Mouse (Mus musculus) stomach, embryonic 15.5 days (tissue): ENCODE measurements around the gene Adap2. TPM values are rescaled to one million over a fixed set of nuclear protein-coding genes. Genes with fewer than 3 reads are reported as not detected.

Source experiments
- ATAC-seq: fragments of 200-750 bp; cut with Nextera tagmentation; 2 replicates; pipeline ENCODE4 v1.8.0; 2017; ENCODE audit warnings: low read depth, moderate number of reproducible peaks, moderate TSS enrichment; ENCODE audit not compliant: insufficient read depth, low FRiP score
- H3K27ac ChIP-seq: fragments of 300-500 bp; sonication (generic); 2 replicates; pipeline ENCODE4 v1.5.1; 2015; ENCODE audit warnings: mild to moderate bottlenecking, inconsistent platforms
- H3K27me3 ChIP-seq: fragments of 300-500 bp; sonication (generic); replicated peaks from 2 replicates; pipeline ENCODE4 v1.6.1; 2015; ENCODE audit warnings: inconsistent platforms
- H3K36me3 ChIP-seq: fragments of 300-500 bp; sonication (generic); 2 replicates; pipeline ENCODE4 v1.6.1; 2015; ENCODE audit warnings: inconsistent platforms
- H3K4me1 ChIP-seq: fragments of 300-500 bp; sonication (generic); 2 replicates; pipeline ENCODE4 v1.6.1; 2015; ENCODE audit warnings: inconsistent platforms
- H3K4me2 ChIP-seq: fragments of 300-500 bp; sonication (generic); 2 replicates; pipeline ENCODE4 v1.6.1; 2015; ENCODE audit warnings: mild to moderate bottlenecking, inconsistent platforms
- H3K4me3 ChIP-seq: fragments of 300-500 bp; sonication (generic); replicated peaks from 2 replicates; pipeline ENCODE4 v1.5.1; 2015; ENCODE audit warnings: inconsistent platforms
- H3K9ac ChIP-seq: fragments of 300-500 bp; sonication (generic); 2 replicates; pipeline ENCODE4 v1.6.1; 2015; ENCODE audit warnings: inconsistent platforms
- H3K9me3 ChIP-seq: fragments of 300-500 bp; sonication (generic); 2 replicates; pipeline ENCODE4 v1.6.1; 2016; ENCODE audit warnings: inconsistent platforms
- WGBS: fragments of 180-500 bp; shearing (Covaris S2); methylation state at CpG from one replicate; pipeline ENCODE4 v1.1.7; 2015; 5-methylcytosine and 5-hydroxymethylcytosine counted together
- polyA plus RNA-seq: library from polyadenylated mRNA; unstranded; fragments of >200 nt; fragmentation: Nextera tagmentation; extraction: Ambion mirVana; gene quantifications from 2 replicates; pipeline ENCODE4 v1.2.1, GENCODE M21; 2015

Adap2 gene
- polyA plus RNA-seq, 1 experiment from 2014 or later = 4.2 TPM

DNA sequence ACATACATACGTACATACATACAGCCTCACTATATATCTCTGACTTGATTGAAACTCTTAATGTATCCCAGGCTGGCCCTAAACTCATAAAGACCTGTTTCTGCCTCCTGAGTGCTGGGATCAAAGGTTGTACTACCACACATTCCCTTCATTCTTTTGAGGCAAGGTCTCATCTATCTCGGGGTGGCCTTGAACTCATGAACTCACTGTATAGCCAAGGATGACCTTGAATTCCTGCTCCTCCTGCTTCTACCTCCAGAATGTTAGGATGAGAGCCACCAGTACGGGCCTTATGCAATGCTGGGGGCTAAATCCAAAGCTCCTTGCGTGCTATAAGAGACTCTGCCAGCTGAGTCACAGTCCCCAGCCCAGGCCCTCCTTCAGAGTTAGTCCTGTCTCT lies 7.1 kb downstream of the Adap2 start:
- Histone ChIP-seq H3K4me2 (no peak overlapping the region), H3K9me3 (no peaks in the 10 kb centered on the region), H3K4me1 (no peaks in the 10 kb centered on the region), H3K27me3 (no peaks in the 10 kb centered on the region), H3K36me3 (no peaks in the 10 kb centered on the region), H3K27ac (no peak overlapping the region), H3K9ac (no peak overlapping the region), H3K4me3 (no peak overlapping the region)
- WGBS = 75% methylated on average over 4 of the region's 4 CpGs
- ATAC-seq = no peak

DNA sequence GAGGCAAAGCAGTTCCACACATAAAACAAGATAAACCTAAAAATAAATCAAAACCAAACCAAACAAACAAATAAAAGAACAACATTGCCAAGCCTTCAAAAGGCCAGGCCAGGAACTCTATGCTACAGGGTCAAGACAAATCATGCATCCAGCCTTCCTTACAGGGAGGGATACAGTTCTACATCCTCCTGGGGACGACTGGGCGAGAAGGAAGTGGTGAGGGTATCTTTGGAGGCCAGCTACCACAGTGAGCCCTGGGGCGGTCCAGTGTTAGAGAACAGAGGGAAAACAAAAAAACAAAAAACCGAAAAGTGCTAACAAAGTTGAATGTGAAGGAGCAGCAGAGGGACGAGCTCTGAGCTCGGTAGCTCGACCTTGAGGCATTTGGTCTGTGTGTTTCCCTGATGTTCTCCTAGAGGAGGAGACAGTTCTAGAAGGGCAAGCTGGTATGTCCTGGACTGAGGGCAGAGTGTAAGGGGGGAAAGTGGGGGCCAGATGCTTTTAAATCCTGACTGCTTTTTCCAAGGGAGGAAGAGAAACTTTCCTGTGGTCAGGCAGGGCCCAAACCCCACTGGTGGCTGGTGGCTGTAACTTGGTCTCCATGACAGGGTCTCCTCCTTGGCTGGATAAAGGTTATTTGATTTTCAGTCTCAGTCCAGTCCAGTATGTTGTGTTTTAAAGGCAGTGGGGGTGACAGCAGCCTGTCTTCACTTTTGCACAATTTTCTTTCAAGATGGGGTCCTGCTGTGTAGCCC lies 9.6 kb downstream of the Adap2 start:
- no peak for ATAC-seq
- Histone ChIP-seq H3K9me3 (no peaks in the 10 kb centered on the region), H3K27me3 (no peaks in the 10 kb centered on the region), H3K9ac (no peak overlapping the region), H3K36me3 (no peaks in the 10 kb centered on the region), H3K4me2 (no peak overlapping the region), H3K4me3 (no peak overlapping the region), H3K27ac (no peak overlapping the region), H3K4me1 (no peaks in the 10 kb centered on the region)
- WGBS = 64% methylated on average over 7 of the region's 7 CpGs

DNA sequence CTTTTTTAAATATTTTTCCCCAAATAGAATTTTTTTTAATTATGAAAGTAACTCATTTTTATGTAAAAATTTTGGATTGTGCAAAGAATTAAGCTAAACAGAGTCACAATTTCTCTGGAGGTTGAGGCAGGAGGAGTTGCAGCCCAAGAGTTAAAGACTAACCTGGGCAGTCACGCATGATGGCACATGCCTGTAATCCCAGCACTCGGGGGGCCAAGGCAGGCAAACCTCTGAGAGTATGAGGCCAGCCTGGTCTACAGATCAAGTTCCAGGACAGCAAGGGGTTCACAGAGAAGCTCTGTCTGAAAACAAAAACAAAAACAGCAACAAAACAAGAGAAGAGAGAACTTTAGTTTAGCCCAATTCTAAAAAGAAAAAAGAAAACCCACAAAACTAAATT lies 10.3 kb downstream of the Adap2 start:
- no peak overlapping the region for H3K4me3 ChIP-seq
- H3K36me3 ChIP-seq = no peaks in the 10 kb centered on the region
- no peaks in the 10 kb centered on the region for H3K27me3 ChIP-seq
- no peaks in the 10 kb centered on the region for H3K9me3 ChIP-seq
- no peak overlapping the region for H3K27ac ChIP-seq
- H3K4me2 ChIP-seq = no peak overlapping the region
- ATAC-seq = no peak
- no peak overlapping the region for H3K9ac ChIP-seq
- WGBS = 66% methylated on average over 2 of the region's 2 CpGs
- H3K4me1 ChIP-seq = no peaks in the 10 kb centered on the region

DNA sequence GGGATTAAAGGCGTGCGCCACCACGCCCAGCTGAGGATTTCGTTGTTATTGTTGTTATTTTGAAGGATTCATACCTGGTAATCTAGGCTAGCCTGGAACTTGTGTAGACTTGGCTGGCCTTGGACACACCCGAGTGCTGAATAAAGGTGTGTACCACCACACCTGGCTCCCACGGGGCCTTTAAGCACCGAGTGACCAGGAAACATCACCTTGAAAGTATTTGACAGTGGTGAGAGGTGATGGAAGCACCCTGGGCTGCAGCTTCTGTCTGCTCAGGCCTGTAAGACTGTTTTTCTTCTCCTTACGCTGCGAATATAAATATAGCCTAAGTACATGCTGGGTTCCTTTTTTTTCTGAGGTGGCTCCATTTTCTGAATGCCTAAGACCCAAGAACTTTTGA lies 14.2 kb downstream of the Adap2 start:
- no peak overlapping the region for H3K4me2 ChIP-seq
- H3K4me3 ChIP-seq = no peak overlapping the region
- no peaks in the 10 kb centered on the region for H3K4me1 ChIP-seq
- no peak overlapping the region for H3K9ac ChIP-seq
- WGBS = 85% methylated on average over 9 of the region's 9 CpGs
- H3K36me3 ChIP-seq = no peaks in the 10 kb centered on the region
- no peak for ATAC-seq
- H3K9me3 ChIP-seq = no peaks in the 10 kb centered on the region
- no peaks in the 10 kb centered on the region for H3K27me3 ChIP-seq
- no peak overlapping the region for H3K27ac ChIP-seq

DNA sequence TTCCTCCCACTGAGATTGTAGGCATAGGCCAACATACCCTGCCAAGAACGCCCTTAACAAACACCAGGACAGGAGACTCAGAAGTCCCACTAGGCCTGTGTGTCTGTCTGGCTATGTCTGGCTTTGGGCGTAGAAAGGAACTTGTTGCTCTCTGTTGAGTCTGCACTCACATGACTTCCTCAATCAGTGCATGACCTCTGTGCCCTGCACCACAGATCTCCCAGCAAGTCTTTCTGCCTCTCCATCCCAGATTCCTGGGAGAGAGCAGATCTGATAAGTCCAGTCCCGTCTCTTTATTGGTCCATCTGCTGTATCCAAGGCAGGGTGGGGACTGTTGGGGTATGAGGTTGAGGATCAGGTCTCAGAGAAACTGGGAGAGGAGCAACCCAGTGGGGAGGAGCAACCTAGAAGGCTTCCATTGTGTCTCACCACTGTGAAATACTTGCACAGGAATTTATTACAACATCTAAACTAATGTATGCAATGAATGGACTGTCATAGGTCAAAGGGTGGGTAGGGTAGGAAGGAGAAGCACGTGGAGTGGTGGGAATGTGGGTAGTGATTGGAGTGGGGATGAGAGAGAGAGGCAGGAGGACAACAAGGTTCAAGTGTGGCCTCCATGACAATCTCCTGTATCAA lies 14.8 kb downstream of the Adap2 start:
- Histone ChIP-seq H3K27me3 (no peaks in the 10 kb centered on the region), H3K4me3 (no peak overlapping the region), H3K36me3 (no peaks in the 10 kb centered on the region), H3K9me3 (no peaks in the 10 kb centered on the region), H3K9ac (no peak overlapping the region), H3K27ac (no peak overlapping the region), H3K4me2 (no peak overlapping the region), H3K4me1 (no peaks in the 10 kb centered on the region)
- no peak for ATAC-seq
- 65% methylated on average over 4 of the region's 4 CpGs for WGBS

DNA sequence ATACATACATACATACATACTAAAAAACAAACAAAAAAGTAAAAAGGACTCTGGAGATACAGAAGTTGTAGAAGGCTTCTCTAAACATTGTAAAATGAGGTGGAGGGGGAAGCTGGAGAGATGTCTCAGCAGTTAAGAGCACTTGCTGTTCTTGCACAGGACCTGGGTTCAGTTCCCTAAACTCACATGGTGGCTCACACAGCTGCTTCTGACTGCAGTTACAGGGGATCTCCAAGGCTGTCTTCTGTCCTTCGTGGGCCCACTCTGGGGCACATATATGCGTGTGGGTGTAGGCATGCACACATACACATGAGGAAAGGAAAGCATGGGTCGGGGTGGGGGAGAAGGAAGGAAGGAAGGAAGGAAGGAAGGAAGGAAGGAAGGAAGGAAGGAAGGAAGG lies 15.7 kb downstream of the Adap2 start:
- Histone ChIP-seq H3K27ac (no peak overlapping the region), H3K36me3 (no peaks in the 10 kb centered on the region), H3K9ac (no peak overlapping the region), H3K4me1 (no peaks in the 10 kb centered on the region), H3K4me3 (no peak overlapping the region), H3K9me3 (no peaks in the 10 kb centered on the region), H3K27me3 (no peaks in the 10 kb centered on the region), H3K4me2 (no peak overlapping the region)
- ATAC-seq = no peak
- 82% methylated on average over 3 of the region's 3 CpGs for WGBS

DNA sequence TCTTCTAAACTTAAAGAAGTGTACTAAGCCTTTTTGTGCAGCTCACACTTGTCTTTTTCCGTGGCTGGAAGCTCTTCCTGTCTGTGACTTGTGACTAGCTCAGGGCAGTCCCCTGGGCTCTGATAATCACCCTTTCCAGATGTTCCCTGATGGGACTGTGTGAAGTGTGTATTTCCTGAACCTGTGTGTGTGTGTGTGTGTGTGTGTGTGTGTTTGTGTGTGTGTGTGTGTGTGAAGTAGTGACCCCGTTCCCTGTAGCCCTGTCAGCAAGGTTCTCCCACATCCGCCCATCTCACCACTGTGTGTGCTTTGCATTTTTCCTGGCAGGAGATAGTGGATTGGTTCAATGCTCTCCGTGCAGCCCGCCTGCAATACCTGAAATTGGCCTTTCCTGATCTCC lies 16.4 kb downstream of the Adap2 start:
- no peaks in the 10 kb centered on the region for H3K9me3 ChIP-seq
- H3K4me1 ChIP-seq = no peaks in the 10 kb centered on the region
- H3K36me3 ChIP-seq = no peaks in the 10 kb centered on the region
- ATAC-seq = no peak
- no peaks in the 10 kb centered on the region for H3K27me3 ChIP-seq
- no peak overlapping the region for H3K4me2 ChIP-seq
- no peak overlapping the region for H3K27ac ChIP-seq
- WGBS = 53% methylated on average over 5 of the region's 5 CpGs
- no peak overlapping the region for H3K4me3 ChIP-seq
- no peak overlapping the region for H3K9ac ChIP-seq

DNA sequence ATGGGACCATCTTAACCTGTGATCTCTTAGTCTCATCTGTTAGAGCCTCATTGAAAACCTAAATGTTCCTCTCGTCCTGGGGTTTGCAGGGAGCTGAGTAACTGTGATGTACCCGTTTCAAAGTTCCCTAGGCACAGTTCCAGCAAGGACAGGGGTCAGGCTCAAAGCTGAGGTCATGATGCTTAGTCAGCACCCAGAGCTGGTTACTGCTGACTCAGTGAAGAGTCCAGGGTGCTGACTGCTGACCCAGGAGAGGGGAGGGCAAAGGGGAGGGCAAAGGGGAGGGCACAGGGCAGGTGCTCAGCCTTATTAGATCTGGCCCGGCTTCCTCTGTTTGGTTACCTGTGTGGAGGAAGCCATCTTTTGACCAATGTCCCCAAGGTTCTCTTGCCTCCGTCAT lies 18.0 kb downstream of the Adap2 start:
- WGBS = 58% methylated on average over 4 of the region's 4 CpGs
- no peak overlapping the region for H3K27ac ChIP-seq
- no peaks in the 10 kb centered on the region for H3K27me3 ChIP-seq
- H3K9ac ChIP-seq = no peak overlapping the region
- no peak overlapping the region for H3K4me3 ChIP-seq
- no peak for ATAC-seq
- no peaks in the 10 kb centered on the region for H3K9me3 ChIP-seq
- no peaks in the 10 kb centered on the region for H3K4me1 ChIP-seq
- no peaks in the 10 kb centered on the region for H3K36me3 ChIP-seq
- H3K4me2 ChIP-seq = no peak overlapping the region

DNA sequence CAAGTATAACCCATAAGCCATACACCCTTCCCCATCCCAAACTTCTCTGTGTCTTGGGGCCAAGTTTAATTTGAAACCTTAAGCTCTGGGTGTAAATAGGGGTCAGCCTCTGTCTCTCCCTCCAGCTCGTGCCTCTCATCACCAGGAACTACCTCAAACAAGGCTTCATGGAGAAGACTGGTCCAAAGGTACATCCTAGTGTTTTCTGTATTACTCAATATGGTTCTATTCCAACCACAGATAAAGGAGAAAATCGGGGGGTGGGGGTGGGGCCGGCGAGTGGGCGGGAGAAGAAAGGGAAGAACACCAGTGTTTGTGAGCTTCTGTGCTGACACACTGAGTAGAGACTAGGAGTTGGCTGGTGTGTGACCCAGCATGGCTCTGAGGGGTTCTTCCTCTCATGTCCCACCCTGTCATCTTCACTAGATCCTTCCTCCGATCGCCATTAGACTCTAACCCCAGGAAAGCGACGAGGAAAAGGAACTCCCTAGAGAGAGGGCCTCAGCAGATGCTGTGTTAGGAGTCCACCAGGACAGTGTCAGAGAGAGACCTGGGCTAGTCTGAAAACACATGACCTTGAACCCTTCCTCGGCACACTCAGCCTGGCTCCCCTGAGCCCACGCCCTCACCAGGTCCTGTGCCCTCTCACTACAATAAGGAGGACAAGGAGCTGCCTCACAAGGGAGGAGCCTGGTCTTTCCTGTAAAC lies 20.2 kb downstream of the Adap2 start:
- Histone ChIP-seq H3K27me3 (no peaks in the 10 kb centered on the region), H3K36me3 (no peaks in the 10 kb centered on the region), H3K27ac (no peak overlapping the region), H3K9ac (no peak overlapping the region), H3K9me3 (no peaks in the 10 kb centered on the region), H3K4me2 (no peak overlapping the region), H3K4me3 (no peak overlapping the region), H3K4me1 (no peaks in the 10 kb centered on the region)
- 74% methylated on average over 11 of the region's 11 CpGs for WGBS
- ATAC-seq = no peak

DNA sequence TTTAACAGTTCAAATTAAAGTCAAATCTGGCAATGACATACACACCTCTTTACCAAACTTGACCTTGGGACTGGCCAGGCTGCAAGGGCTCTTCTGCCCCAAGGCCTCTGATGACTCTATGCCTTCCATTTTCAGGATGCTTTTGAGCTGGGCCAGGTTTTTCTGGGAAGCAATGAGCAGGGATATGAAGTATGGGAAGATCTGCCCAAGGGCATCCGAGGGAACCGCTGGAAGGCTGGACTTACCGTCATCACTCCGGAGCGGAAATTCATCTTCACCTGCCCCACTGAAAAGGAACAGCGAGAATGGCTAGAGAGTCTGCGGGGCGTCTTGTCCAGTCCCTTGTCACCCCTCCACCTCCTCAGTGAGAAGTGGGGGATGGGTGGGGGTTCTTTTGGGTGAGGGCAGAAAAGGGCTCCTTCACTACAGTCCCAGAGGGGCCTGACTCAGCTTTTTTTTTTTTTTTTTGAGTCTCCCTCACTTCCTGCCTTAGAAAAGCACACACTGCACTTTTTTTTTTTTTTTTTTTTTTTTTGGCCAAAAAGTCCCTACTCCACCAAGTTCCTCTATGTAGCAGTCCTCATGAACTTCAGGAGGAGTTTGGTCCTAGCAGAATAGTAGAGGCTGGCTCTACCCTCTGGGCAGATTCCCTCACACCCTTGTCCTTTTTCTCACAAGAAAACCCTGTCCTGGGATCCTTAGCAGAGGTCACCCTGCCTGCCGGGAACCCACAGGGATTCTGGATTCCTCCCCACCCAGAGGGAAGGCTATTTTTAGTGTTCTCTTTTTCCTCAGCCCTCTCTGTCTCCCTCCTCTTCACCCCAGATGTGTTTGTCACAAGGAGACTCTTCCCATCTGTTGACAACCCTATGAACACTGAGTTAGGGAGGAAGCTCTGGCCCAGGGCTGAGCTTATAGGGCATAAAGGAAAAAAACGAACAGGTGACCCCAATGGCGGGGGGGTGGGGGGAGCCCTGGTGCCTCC lies 23.3 kb downstream of the Adap2 start:
- no peak for ATAC-seq
- no peak overlapping the region for H3K4me3 ChIP-seq
- H3K9me3 ChIP-seq = no peaks in the 10 kb centered on the region
- no peaks in the 10 kb centered on the region for H3K27me3 ChIP-seq
- no peaks in the 10 kb centered on the region for H3K36me3 ChIP-seq
- H3K4me2 ChIP-seq = no peak overlapping the region
- H3K27ac ChIP-seq = no peak overlapping the region; the same call in 1 of the 2 replicates
- no peak overlapping the region for H3K9ac ChIP-seq
- no peaks in the 10 kb centered on the region for H3K4me1 ChIP-seq
- 72% methylated on average over 11 of the region's 11 CpGs for WGBS

DNA sequence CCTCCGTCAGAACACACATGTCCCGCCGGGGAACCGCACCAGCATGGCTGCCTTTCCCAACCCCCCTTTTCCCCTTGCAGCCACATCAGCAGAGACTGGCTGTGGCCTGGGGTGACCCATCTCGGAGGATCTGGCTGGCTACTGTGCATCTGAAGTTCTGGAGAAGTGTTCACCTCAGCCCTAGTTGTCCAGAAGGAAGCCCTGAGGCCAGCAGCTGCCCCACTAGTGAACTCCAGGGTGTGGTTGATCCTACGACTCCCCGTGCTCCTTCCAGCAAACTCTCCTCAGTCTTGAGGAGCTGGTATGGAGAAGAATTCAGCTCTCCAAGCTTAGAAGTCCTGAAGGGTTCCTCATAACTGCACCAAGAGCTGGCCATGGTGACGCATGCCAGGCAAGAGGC lies 24.4 kb downstream of the Adap2 start:
- H3K9ac ChIP-seq = no peak overlapping the region
- H3K4me1 ChIP-seq = no peaks in the 10 kb centered on the region
- no peak overlapping the region for H3K4me3 ChIP-seq
- no peaks in the 10 kb centered on the region for H3K36me3 ChIP-seq
- H3K9me3 ChIP-seq = no peaks in the 10 kb centered on the region
- 79% methylated on average over 8 of the region's 8 CpGs for WGBS
- H3K27me3 ChIP-seq = no peaks in the 10 kb centered on the region
- no peak for ATAC-seq
- no peak overlapping the region for H3K27ac ChIP-seq
- no peak overlapping the region for H3K4me2 ChIP-seq
